Mouse (Mus musculus) heart, adult 8-10 months (tissue): ENCODE data around the gene Scn3b. TPM values are rescaled to one million over a fixed set of nuclear protein-coding genes. Genes with fewer than 3 reads are reported as not detected.
A peak's percentile ranks its signal among the peaks of the same experiment; 100 is the strongest.

Experiments
- DNase-seq: peaks from one replicate; pipeline ENCODE4 v3.0.0; 2022; ENCODE audit warnings: low spot score
- total RNA-seq, 4 experiments: library from RNA; stranded (reverse); gene quantifications; 2 replicates each; pipeline ENCODE4 v1.2.4; 2022

Gene Scn3b
- total RNA-seq = 1 to 10 TPM in 1 of 4 experiments, under 1 TPM in 3; 0.57 to 1.4 (median 0.74) TPM

GRCm38 (mm10) chr9:40269103-40269861 lies at the start of gene Scn3b:
Scn3b (plus strand) TSS chr9:40269217.
- peak; percentile 32 for DNase-seq

- no peak for DNase-seq
Measured at GRCm38 (mm10) chr9:40224289-40224688, 44.7 kb upstream of the Scn3b start.

DNA sequence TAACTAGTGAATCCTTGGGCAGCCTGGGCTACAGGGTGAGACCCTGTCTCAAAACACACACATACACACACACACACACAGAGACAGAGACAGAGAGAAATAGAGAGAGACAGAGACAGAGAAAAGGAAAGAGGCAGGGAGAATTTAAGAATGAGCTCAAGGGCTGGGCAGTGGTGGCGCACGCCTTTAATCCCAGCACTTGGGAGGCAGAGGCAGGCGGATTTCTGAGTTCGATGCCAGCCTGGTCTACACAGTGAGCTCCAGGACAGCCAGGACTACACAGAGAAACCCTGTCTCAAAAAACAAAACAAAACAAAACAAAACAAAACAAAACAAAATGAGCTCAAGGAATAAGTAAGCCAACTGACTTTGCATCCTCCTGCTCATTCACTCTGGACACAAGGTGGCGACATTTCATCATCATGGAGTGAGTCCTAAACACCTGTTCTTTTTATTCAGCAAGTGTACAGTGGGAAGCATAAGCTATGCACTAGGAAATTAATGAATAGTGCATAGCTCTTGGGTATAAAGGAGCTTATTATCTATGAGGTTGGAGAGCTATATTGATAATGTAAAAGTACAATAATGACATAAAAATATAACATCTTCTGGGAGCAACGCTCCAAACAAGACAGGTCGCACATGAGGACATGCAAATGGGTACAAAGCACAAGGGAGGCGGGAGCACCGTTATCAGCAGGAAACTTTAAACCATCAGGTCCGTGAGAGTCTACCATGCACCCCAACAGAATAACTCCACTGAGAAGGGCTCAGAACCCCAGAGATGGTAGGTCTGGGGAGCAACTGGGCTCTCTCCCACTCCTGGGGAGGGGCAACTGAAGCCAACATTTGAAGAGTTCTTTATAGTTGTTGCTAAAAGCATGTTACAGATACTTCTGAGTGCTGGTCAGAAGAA lies 40.9 kb upstream of the Scn3b start:
- DNase-seq = peak; percentile 44

DNA sequence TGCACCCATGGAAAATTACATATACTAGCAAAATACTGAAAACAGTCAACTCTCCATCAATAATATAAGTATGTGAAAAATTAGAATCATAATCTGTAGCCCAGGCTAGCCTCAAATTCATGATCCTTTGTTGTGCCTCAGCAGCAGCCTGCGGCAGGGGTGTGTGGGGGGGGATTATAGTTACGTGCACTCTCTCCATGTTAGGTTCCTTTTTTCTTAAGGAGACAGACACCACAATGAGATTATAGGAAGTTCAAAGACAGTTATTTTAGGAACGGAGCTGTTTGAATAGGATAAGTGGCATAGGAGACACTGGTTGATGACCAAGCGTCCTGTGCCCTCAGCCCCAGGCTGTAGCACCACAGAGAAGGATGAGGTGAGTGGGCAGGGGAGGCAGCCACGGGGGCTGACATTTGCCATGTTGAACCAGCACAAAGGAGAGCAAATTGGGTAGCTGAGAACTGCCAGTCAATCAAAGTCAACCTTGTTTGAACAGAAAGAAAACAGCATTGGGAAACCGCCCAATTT lies 40.1 kb upstream of the Scn3b start:
- no peak for DNase-seq

DNA sequence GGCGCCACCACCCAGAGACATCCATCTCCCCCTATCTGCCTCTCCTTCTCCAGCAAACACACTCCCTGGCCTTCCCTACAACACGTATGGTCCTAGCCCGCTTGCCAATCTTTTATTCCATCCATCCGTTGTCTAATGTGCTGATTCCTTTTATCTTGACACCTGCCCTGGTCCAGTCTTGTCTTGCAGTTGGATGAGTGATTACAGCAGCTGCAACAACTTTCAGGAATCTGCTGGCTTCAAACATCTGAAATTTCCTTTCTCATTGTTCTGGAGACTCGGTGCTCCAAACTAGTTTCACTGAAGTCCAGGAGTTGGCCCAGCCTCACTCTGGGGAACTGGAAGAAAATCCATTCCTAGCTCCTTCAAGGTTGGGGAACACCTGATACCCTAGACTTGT lies 39.5 kb upstream of the Scn3b start:
- DNase-seq = no peak

- no peak for DNase-seq
Measured at GRCm38 (mm10) chr9:40231019-40231418, 38.0 kb upstream of the Scn3b start.

DNA sequence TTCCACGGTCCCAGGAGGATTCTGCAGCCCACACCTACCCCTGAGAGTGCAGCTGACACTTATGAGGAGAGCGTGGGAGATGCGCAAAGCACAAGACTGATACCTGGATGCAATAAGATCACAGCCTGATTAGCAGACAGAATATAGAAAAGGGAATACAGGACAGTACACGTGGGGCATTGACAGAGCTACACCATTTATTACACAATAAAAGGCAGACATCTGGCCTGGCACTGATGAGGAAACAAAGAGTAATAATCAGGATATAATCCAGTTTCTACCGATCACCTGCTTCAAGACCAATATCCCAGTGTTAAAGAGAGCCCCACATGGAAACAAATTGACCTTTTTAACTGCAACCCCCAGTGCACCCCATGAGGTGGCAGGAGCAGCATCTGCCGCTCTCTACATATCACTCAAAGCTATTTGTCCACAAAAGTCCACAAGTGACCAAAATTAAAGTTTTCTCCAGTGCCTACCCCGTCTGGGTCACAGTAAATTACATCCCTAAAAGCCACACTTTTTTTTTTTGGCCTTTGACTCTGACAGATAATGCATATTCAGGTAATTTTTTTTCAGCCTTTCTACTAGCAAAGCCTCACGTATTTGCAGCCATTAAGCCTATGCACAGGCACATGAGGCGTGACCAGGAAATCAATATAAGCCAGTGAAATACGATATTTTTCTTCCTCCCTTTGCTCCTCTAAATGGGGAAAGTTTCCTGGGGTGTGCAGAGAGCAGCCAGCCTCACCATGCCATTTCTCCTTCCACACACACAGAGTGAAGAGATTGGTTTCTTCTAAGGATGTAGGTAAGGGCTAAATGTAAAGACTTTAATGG lies 34.6 kb upstream of the Scn3b start:
- DNase-seq = no peak

DNA sequence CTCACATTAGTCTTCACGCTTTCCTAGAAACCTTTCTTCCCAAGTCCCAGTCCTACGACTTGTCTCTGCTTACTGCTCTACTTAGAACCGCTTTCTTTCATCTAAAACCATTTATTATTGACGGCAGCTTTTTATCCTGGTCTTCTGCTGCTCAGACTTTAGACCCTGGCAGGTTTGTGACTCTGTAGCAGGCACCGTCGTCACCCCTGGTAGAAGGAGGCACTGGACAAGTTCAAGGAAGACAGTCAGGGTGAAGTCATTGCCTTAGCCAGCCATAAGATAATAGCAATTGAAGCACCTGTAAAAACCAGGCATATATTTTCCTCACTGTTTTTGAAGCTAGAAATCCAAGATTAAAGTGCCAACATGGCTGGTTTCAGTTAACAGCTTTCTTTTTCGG lies 33.8 kb upstream of the Scn3b start:
- DNase-seq = no peak

- DNase-seq = no peak
Measured at GRCm38 (mm10) chr9:40239749-40240148, 29.3 kb upstream of the Scn3b start.

GRCm38 (mm10) chr9:40240311-40240710 lies 28.7 kb upstream of the Scn3b start:
- DNase-seq = no peak

- DNase-seq = no peak
Measured at GRCm38 (mm10) chr9:40241223-40241801, 27.7 kb upstream of the Scn3b start.

- DNase-seq = no peak
Measured at GRCm38 (mm10) chr9:40241951-40242888, 26.8 kb upstream of the Scn3b start.

DNA sequence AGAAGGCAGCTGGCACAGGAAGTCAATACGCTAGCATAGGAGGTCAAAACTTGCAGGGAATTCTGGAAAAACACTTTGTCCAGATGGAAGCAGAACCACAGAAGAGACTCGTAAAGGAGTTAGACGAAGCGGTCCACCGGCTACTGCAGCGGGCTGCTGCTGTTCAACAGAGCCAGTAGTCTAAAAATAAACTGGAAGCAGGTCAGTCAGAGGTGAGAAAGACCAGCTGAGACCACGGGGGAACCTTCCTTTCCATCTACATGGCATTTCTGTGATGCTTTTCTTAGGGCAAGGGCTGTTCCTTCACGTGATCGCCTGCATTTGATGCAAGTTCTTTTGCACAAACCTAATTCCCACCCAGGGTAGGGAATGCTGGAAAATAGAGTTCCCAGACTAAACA lies 23.6 kb upstream of the Scn3b start:
- no peak for DNase-seq

DNA sequence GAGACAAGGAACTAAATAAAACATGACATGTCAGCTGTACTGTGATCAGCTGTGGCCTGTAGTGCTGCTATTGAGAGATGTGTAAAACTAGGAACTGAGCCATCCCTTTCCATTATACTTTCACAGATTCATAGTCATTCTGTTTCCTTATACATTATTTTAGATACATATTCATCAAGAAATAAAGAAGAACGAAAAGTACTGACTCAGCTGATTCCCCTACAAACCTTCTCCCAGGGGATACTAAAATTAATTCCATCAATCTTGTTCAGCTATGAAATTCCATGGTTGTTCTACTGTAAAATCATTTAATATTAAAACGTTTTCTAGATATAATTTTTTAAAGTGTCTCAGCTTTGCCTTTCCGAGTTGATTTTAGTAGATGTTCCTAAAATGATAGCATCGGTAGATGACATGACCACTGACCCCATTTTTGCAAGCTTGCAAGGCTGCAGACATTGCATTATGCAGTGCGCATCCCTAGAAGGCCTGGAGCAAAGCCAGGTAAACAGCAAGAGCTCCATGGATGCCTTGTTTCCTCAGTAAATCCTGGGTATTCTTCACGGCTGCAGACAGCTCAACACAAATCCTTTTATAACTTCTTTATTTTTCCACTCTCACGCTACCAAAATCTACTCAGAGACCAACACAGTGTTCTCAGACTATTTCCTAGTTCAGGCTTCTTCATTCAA lies 22.9 kb upstream of the Scn3b start:
- no peak for DNase-seq

- no peak for DNase-seq
Measured at GRCm38 (mm10) chr9:40246702-40247101, 22.3 kb upstream of the Scn3b start.

- DNase-seq = no peak
Measured at GRCm38 (mm10) chr9:40249106-40249505, 19.9 kb upstream of the Scn3b start.

DNA sequence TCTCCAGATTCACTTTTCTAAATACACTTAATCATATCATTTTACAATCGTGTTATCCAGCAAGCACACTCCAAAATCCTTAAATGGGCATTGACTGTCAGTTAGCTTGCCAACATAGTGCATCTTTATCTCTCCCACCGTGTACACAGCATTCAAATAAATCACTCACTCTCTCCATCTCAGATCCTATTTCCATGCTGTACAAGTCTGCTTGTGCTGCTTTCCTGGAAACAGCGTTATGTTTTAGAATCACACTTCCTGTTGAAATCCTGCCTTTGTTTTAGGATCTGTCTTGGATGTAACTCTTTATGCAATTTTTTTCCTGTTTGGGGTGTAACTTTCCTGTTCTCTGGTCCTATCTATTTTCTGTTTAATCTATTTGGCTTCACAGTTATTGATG lies 16.6 kb upstream of the Scn3b start:
- no peak for DNase-seq

DNA sequence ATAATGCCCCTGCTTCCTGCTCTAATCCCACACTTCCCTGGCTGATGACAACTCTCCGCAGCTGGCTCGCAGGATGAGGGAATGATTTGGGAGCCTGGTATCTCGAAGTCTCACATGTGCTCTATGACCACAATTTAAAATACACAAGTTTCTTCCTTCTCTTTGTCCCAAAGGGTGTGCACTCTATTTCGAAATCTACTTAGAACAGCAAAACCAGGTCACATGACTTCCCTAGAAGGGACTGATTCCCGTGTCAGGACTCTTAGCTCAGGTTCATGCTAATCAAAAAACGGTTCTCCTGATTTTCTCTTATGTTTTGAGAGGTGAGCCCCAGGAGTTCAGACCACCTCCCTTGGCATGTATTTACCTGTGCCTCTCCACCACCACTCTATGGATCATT lies 5.1 kb upstream of the Scn3b start:
- DNase-seq = no peak

GRCm38 (mm10) chr9:40268040-40268747 lies 823 bp upstream of the Scn3b start:
- DNase-seq = no peak
